Mouse (Mus musculus): ENCODE measurements at regions not wholly inside any gene's neighbourhood (a gene's known extent, or its start where the extent isn't known, plus 50 kb on each side); places are given as distances from the start of the nearest gene placed in this dataset.
"Not testable (repeated sequence)": the region's sequence is repeated elsewhere in the genome, so short reads cannot be mapped to it uniquely, and the experiment has no call there.

DNA sequence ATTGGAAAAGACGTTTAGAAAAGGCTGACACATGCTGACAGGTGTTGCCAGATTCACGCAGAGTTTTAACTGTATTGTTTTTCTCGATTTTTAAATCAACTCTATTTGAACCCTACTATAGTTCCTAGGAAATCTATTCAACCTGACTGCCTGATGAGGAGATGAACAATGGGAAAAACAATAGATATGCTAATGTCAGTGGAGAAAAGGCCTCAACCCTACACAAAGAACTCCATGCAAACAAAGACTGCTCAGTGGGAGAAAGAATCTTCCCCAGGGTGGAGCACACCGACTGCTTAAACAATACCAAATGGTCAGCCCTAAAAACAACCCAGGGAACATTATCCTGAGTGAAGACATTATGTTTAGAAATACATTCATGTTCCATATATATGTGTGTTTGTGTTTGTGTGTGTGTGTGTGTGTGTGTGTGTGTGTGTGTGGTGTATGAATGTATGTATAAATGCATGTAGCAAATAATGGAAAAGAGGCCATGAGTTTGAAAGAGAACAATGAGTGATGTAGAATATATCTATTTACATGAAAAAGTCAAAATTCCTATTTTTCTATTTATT is 204.1 kb upstream of the Zfp804a start:
- DNase-seq (ENCODE audit: low read depth, low spot score): peak; percentile 60

DNA sequence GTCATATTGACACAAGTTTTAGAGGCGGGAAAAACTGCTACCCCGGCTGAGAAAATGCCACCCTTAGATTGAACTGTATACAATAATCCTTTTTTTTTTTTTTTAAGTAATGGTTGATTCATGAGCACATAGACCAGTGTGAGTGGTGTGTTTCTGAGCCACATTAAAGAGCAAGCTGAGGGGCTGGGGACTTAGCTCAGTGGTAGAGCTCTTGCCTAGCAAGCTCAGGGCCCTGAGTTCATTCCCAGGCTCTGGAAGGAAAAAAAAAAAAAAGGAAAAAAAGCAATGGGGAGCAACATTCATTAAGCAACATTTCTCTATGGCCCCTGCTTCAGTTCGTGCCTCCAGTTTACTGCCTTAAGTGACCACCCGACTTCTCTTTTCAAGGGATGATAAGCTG is 203.1 kb upstream of the Zfp804a start:
- no peak for DNase-seq (ENCODE audit: low read depth, low spot score)

DNA sequence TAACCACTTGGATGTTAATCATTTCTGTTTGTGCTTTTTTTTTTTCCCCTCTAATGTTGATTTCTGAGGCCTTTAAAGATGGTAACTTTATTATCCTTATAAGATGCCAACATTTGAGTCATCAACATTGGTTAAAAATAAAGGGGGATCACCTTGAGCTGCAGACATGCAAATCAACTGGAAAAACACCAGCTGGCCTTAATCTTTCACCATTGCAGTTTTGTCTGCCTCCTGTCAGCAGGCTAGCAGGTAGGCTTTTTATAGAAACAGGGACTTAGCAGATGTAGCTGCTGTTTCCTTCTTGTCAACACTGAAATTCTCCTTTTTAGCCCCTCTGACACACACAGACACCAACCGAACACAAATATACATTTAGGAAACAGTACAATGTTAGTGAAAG is 167.6 kb upstream of the Zfp804a start:
- DNase-seq (ENCODE audit: low read depth, low spot score): no peak

DNA sequence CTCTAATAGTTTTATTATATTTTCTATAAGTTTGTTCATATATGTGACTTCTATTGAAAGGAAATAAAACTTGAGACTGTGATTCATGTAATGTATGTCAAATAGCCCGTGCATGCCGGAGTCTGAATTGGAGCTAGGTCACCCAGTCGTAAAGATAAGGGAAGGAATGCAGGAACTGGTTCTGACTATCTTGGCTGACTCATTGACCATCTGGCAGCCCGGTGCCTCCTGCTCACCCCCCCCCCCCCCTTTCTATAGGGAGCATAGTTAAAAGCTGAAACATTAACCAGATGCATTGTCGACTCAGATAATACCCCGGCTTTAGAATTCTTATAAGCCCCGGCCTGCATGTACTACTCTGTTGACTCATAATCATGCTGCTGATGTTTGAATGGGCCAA is 160.5 kb upstream of the Zfp804a start:
- not testable (repeated sequence) for DNase-seq (ENCODE audit: low read depth, low spot score)

DNA sequence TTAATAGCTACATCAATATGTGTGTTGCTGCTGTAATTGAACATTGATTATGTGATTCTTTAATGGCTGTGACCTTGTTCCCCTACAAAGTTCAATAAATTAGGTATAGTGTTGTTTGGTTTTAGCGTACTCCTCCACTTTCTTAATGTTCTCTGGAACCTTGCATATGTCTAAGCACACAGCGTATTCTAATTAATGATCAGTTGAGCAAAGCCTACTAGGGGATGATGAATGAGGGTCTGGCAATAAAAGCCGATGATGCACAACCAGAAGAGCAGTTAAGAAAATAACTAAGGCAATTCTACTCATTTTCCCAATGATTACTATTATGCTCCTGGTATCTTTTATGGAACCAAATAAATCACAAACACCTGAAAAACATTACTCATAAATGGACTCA is 113.7 kb upstream of the Zfp804a start:
- no peak for DNase-seq (ENCODE audit: low read depth, low spot score)
